Mouse (Mus musculus): ENCODE data around the gene Pard3.

Gene Pard3

DNA sequence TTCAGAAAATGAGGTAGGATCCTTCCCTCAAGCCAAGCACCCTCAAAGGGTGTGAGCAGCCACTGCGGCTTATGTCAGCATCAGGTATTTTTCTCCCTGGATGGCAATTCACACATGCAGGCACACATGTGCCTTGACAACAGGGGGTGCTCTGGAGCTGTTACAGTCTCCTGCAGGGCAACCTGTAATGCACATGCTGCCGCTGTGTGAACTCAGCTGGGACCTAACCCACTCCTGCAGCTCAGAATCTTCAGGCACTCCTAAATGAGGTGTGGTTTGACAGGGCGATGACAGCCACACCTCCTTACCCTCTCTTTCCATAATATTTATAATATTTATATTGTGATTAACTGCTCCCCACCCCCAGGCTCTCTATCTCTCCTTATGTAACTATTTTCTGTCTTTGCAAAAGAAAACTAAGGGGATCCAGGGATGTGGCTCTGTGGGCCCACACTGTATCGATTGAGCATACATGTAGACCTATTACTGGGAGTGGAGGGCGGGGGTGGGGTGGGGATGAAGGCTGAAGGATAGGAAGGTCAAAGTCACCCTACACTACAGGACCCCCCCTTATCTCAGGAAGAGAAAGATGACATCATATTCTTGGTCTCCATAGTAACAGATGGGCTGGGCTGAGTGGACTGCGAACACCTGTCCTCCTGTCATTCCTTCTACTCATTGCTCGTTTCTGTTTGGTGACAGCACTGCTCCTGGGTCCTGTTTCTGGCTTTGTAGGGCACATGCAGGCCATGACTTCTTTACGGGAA, 375.1 kb downstream of the Pard3 start:
- DNase-seq (ENCODE audit: low spot score): no peak

DNA sequence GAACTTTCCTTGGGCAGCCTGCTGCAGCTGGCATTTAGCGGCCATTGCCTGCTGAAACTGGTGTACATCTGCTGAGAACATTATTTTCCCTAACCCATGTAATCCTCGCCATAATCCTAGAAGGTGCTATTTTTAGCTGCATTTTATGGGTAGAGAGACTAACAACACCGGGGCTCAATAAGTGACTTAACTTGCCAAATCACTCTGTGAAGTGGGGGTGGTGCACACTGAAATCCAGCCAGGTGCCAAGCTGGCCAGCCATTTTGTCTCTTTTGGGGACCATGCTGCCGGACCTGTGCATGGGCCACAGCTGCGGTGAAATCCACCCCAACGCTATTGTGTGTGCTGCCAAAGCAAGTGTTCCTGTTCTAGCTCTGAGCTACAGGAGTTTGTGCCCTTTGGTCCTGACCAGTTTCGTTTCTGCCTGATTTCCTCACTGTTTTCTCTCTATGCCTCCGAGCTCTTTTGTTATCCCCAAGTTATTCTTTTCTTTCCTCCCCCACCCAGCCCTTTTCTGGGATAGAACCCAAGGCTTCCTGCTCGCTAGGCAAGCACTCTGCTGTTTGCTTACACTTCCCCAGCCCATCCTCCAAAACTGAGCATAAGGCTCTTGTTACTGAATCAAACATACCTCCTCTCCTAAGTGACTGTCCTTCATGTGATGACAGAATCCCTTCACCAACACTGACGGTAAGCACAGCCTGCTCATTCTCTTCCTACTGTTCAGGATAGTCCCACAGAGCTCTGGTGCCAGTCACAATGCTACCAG, 375.9 kb downstream of the Pard3 start:
- DNase-seq (ENCODE audit: low spot score): no peak

DNA sequence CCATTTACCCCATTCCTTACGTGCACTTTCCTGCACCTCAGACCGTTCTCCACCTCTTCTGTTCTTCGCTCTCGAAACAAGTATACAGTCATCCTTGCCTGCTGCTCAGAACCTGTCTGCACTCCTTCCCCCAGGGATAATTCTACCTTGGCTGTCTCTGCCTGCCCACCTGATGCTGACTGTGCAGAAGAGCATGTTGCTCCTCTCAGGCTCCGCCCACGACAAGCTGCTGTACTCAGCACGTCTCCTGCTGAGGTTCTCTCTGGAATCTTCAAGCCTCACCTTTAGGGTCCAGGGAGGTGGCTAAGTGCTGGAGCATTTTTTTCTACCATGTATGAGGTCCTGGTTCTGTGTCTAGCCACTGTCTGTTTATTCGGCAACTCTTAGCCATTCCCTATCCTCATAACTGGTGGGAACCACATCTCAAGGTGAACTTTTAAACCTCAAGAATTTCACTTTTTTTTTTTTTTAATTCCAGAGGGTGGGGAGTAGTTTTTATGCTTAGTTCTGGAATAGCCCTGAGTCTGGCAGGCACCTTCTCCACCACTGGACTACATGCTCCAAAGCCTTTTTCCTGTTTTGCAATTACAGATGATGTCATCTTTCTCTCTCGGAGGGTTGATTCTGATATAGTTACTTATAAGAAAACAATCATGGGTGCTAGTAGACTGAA, 376.6 kb downstream of the Pard3 start:
- DNase-seq (ENCODE audit: low spot score): no peak

DNA sequence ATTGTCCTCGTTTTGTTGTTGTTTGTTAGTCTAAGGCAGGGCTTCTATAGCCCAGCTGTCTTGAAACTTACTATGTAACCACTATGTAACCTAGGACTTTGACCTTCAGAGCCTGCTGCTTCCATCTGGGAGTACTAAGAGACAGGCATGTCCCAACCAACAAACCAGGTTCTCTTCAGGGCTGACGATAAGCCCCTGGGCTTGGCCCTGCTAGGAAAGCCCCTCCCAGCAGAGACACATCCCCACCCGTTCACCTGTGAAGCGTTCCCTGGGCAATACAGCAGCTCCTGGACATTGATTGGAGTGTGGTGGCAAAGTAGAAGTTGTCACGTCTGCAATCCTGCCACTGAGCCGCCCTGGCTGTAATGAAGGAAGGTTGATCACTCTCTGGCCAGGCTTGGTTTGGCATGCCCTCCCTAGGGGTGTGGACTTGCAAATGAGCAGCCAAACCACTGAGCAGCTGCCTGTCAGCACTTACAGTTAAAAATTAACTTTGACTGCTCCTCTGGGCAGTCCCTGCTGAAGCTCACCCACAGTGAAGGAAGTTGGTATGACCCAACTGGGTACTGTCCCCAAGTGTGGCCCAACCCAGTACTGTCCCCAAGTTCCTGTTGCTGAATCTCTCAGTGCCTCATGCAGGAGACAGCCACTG, 377.3 kb downstream of the Pard3 start:
- DNase-seq (ENCODE audit: low spot score): no peak

DNA sequence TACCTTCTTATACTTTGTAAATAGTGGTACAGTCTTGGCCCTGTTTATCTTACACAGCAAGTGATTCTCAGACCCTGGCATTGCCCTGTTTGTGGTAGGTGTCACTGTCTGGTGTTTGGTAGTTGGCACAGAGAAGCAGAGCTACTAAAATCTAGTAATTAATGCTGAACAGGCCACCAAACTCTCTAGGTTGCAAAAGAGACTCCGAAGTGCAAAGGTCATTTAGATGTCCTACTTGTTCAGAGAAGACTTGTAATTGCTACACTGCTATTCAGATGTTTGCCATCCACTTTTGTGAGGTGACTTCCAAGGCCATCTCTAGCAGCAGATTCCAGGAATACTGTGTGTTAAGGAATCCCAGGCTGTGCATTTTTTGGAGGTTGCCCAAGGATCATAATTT, 383.7 kb downstream of the Pard3 start:
- no peak for DNase-seq (ENCODE audit: low spot score)

DNA sequence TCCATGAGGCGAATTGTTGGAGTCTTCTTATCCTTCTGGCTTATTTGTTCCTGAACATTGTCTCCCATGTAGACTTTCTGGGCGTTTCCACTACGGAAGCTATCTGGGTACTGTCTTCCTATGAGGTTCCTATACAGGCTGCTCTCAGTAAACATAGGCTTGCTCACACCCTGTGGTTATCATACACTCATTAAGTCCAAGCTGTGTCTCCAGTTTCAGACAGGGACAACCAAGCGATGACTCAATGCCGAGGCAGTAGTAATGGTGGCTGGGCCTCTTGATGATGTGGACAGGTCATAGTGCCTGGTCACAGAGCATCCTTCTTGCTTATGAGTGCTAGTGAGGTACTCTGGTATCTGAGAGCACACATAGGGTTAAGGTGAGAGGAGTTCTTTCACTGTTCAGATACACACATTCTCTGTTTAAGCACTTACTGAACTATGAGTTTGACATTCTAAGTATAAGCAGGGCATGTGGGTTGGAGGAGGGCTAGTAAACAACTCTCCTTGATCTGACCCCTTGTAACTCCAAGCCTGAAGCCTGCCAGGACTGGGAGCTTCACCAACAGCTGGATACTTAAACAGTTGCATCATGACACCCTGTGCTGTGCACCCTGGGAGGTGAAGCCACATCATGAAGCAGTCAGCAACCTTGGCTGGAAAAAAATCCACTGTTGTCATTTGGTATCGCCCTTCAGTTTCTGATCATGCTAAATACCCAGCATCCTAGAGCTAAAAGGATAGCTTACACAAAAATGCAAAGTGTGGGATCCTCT, 385.6 kb downstream of the Pard3 start:
- DNase-seq (ENCODE audit: low spot score): no peak

DNA sequence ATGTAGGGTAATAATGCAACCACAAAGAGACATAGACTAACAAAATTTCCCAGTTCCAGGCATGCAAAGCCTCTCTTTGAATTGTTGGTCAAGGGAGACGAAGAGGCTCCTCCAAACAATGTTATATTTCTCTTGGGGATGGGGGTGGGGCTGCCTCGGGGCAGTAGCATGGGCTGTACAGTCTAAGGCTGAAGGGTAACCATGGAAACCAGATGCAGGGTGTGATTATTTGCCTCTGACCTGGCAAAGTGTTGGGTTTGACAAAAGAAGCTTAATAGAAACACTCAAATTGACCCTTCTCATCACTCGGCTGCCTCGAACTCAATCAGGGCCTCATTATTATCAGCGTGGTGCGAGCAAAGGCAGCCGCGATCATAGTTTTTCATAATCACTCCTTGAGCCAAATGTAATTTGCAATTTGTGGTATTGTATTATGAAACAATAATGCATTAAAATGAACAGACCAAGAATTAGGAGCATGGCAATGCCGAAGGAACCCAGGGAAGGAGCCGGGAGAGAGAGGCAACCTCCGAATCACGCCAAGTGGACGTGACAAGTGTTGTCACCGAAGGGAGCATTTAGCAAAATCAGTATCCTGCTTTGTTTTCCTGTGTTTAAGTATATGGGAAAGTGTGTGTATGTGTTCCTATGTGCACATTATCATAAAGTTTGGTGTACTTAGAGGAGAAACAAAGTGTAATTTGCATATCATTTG, 387.4 kb downstream of the Pard3 start:
- DNase-seq (ENCODE audit: low spot score): no peak

DNA sequence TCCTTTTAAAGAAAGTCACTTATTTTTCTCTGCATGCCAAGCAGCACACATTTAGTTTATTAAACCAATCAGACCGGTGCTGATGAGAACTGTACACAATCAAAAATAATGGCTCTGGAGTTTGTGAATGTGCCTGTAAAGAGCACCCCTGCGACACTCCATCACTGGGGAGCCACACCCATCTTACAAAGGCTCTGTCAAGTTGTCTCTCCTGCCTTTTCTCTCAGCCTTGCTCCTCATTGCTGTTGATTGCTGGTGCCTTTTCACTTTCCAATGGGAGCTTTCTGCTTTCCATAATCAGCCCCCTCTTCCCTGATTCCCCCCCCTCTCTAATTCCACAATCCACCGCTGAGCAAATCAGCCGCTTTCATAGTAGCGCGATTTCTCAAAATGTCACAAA, 388.7 kb downstream of the Pard3 start:
- DNase-seq (ENCODE audit: low spot score): no peak

DNA sequence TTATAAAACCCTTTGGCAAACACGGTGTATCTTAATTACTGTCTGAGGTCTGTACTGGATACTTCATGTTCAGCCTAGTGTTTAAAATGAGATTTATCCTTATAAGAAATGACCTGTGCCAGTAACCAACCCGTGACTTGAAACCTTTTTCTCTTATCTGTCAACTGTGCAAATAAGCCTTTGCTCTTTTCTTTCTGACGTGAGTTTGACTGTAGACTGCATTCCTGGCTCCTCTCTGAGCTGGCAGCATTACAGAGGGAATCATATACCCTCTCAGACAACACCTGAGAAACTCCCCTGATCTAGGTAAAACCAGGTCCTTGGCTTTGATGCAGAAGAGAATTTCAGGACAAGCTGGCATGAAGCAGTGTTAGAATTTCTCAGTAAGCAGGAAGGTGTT, 394.2 kb downstream of the Pard3 start:
- DNase-seq (ENCODE audit: low spot score): no peak

DNA sequence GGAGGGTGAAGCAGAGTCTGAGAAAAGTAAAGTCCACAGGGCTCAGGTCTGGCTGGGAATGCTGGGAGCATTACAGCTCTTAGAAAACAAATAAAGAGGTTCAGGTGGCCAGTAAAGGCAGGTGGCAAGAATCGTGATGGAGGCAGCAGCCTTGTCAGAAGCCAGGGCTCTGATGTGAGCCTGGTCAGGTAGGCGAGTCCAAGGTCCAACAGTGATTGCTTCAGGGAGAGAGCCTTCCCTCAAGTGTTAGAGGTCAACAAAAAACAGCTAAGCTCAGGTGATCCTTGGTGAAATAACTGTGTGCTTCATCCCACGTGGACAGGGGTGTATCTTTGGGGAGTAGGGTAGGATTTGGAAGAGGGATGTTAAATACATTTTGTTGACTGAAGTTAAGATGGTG, 397.5 kb downstream of the Pard3 start:
- no peak for DNase-seq (ENCODE audit: low spot score)

DNA sequence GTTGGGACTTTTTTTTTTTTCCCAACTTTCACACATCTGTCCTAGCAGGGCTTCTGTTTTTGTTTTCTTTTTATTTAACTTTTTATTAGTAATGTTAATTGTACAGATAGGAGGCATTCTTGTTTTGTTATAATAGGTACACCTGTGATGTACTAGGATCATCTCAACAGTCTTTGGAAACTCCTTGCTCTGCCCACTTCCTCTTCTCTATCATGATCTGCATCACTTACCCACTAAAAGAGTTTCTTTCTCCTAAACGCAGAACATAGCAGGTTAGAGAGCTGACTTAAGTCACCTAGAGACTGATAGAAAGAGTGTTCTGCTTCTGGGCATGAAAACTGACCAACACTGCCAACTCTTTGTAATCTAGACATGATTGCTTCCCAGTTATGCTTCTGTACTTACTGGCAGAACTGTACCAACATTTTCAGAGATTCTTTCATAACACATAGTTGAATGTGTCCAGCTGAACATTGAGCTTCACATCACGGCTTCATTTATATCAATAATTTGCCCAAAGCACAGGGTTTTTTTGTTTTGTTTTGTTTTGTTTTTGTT, 398.8 kb downstream of the Pard3 start:
- DNase-seq (ENCODE audit: low spot score): no peak

DNA sequence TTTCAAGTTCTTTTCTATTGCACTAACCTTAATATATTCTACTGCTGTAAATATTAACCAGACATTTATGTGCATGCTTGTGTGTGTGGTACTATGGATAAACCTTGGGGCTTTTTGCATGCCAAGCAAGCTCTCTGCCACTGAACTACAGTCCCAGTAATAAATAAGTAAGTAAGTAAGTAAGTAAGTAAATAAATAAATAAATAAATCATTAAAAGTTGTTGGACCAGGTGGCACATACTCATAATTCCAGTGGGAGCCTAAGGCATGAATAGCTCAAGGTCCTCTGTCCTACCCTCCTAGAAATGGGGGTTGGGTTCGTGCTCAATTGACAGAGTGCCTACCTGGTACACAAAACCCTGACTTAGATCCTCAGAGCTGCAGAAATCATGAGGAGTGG, 400.6 kb downstream of the Pard3 start:
- DNase-seq (ENCODE audit: low spot score): no peak

DNA sequence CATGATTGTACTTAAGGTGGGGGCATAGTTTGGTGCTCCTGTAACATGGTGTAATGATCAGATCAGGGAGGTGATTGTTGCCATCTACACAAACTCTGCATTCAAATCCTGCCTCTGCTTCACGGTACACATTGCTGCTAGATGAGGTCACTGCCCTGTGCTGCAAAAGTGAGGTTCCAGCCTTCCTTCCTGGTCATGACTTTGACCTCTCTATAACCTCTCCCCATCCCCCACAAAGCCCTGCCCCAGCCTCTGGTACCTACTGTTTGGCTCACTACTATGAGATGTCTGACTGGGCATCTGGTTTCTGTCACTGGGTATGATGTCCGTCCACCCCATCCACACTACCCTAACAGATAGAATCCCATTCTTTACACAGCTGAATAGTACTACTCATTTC, 408.5 kb downstream of the Pard3 start:
- no peak for DNase-seq (ENCODE audit: low spot score)

DNA sequence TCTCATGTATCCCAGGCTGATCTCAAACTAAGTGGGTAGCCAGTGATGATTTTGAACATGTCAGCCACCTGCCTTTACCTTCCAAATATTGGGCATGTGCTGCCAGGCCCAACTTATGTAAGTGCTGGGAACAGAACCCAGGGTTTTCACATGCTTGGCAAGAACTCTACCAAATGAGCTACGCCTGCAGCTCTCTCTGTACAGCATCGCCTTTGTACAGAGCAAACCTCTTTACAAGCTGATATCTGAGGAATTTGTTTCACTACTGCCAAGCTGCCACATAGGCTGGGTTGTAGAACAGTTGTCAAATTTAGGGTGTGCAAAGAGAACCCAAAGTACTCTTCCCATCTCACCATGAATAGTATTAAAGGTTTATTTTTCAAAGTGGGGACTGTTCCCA, 416.3 kb downstream of the Pard3 start:
- DNase-seq (ENCODE audit: low spot score): no peak

DNA sequence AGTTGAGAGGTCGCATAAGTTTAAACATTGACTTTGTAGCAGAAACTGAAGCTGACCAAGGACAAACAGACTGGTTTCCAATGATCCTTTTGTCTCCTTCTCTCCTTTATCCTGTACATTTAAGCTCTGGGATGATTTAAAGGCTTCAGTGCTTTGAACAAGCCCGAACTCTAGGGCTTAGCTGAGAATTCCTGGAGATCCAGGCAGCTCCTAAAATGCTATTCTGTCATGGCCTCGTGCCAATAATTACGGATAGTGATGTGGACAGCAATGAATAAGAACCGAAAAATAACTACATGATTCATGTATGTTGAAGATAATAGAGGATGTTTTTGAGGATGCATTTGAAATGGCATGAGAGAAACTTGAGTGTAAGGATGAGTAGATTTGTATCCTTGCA, 421.9 kb downstream of the Pard3 start:
- DNase-seq (ENCODE audit: low spot score): no peak

DNA sequence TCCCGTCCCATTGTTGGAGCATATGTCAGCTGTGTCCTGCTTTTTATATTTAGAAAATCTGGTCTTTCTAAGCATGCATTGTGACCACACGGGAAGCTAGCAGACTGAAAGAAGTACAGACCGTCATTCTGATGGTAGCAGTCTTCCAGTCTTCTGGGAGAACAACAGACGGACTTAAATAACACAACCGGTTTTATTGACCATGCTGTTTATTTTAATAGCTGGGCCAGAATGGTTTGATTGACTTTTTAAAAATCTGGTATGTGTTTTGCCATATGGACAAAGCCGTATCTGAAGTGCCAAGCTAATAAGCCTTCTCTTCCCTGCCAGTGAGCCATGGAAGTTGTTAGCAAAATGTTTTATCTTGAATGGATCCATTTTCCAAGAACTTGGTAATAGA, 428.3 kb downstream of the Pard3 start:
- no peak for DNase-seq (ENCODE audit: low spot score)

DNA sequence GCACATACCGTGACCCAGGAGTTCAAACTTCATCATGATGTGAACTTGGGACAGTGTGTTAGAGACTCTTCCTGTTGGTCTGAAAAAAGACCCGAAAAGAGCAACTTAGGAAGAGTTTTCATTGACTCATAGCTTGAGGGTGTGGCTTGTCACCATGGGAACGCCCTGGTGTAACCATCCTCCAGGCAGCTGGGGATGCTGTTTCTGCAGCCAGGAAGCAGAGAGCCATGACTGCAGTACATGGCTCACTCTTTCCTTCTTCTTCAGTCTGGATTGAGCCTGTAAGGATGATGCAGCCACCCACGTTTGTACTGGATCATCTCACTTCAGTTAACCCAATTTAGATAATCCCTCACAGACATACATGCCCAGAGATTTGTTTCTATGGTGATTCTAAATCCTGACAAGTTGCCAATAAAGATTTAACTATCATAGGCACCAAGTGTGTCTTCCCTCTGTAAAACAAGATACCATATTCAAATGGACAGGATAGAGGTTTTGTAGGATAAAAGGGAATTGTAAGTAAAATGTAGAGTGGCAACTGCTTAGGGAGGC, 431.6 kb downstream of the Pard3 start:
- DNase-seq (ENCODE audit: low spot score): no peak

DNA sequence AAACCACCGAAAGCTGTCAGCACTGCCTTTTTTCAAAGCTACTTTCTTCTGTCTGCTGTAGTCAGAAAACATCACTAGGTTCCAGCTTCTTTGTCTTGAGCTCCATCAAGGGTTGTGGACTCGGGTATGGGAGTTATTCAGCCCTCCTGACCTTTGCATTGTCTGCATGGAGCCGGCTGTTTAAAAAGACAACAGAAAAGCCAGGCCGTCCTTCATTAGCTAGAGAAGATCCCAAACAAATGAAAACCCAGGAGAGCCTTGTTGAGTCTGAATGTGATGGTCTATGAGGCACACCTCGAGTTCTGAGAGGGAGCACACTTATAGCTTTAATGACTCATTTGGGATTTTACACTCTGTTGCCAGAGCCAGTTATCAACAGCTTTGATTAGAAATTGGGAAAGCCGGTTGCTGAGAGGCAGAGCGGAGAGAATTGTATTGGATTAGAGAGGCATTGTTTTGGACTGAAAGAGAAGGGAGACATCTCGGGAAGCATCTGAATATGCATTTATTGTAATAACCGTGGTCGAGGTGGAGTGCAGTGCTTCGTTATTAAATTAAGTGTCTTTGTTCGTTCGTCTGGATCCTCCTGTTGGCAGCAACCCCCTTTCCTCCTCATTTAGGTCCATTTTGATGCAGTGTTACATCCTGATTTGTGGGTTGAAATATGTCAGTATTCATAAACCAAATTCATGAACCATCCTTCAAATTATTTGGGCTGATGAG, 435.5 kb downstream of the Pard3 start:
- DNase-seq (ENCODE audit: low spot score): no peak

DNA sequence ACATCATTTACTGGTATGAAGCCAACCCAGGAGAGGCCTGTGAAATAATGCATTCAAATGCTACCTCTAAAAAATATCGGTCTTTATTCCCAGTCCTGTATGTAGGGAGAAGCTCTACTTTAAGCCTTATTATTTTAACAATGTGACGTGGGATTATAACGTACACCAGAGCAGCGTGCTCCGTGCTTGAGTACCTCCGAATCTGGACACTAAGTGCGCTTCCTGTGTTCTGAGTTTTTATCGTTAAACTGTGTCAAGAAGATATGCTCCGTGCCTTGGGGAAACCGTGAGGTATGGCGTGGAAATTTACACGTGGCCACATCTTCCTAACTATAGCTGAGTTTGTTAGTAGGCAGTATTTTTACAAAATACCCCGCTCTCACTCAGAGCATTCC, 436.0 kb downstream of the Pard3 start:
- DNase-seq (ENCODE audit: low spot score): no peak

DNA sequence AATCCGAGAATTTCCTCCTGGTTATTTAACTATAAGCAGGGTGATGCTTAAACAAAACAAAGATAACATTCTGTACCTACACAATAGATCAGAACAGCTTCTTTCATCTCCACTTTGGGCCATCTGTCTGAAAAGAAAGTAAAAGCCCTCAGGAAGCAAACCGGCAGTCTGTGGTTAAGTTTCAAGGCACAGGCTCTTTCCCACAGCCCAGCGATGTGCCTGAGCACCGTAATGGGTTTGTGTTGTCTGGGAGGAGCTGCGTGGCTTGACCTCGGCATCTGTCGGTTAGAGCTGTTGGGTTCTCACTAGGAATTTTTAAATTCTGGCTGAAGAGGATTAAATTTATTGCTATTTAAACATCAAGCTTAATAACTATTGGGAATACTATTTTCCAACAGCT, 436.5 kb downstream of the Pard3 start:
- DNase-seq (ENCODE audit: low spot score): no peak

Measured in urinary bladder, postnatal 10 days (tissue).